Mouse (Mus musculus): Measurements from ENCODE around the gene Itgb1bp1. TPM values are rescaled to one million over a fixed set of nuclear protein-coding genes. Genes with fewer than 3 reads are reported as not detected.

Itgb1bp1 gene
- polyA plus RNA-seq, 1 experiment = 47.8 TPM

GRCm38 (mm10) chr12:21220596-21220995 is 65.5 kb downstream of the Itgb1bp1 start:
- Histone ChIP-seq H3K36me3 (ENCODE audit: control insufficient read depth, insufficient read depth) (peaks cover 3% of the 10 kb centered on the region), H3K79me2 (ENCODE audit: control insufficient read depth, insufficient read depth) (no peaks in the 10 kb centered on the region)
- TF ChIP-seq MYOG (IDR thresholded peaks at IDR 0.05; ENCODE audit: control insufficient read depth, extremely low read depth, insufficient read length) = no peak
- TF ChIP-seq MAX (IDR thresholded peaks at IDR 0.05) = no peak

GRCm38 (mm10) chr12:21217776-21218444 is 68.2 kb downstream of the Itgb1bp1 start:
- H3K79me3 ChIP-seq (ENCODE audit: low read depth) = no peaks in the 10 kb centered on the region
- peaks cover 3% of the 10 kb centered on the region for H3K36me3 ChIP-seq (ENCODE audit: control insufficient read depth, insufficient read depth)
- no peak overlapping the region for H3K4me3 ChIP-seq (ENCODE audit: insufficient read depth, poor library complexity, severe bottlenecking)
- no peaks in the 10 kb centered on the region for H3K27me3 ChIP-seq (ENCODE audit: control insufficient read depth, insufficient read depth, insufficient read length)
- no peak for TF ChIP-seq CTCF (IDR thresholded peaks at IDR 0.05; ENCODE audit: control insufficient read depth, insufficient read depth, insufficient read length)
- TF ChIP-seq MYOG (IDR thresholded peaks at IDR 0.05; ENCODE audit: control insufficient read depth, extremely low read depth, insufficient read length) = no peak
- no peak for TF ChIP-seq CEBPB (IDR thresholded peaks at IDR 0.05; ENCODE audit: low read depth)
- no peak for TF ChIP-seq USF1 (IDR thresholded peaks at IDR 0.05; ENCODE audit: low read depth)
- no peak for TF ChIP-seq FOSL1 (IDR thresholded peaks at IDR 0.05; ENCODE audit: insufficient read depth, low read length, poor library complexity, severe bottlenecking)
- TF ChIP-seq MAX (IDR thresholded peaks at IDR 0.05) = no peak
- TF ChIP-seq MYOD1 (IDR thresholded peaks at IDR 0.05; ENCODE audit: control insufficient read depth, insufficient read length, low read depth) = no peak
- H3K79me2 ChIP-seq (ENCODE audit: control insufficient read depth, insufficient read depth) = no peaks in the 10 kb centered on the region
- no peak overlapping the region for H3ac ChIP-seq (ENCODE audit: control insufficient read depth, insufficient read length, low read depth)

More at GRCm38 (mm10) chr12:21220596-21220995, 65.5 kb downstream of the Itgb1bp1 start:
- H3K27me3 ChIP-seq (ENCODE audit: control insufficient read depth, insufficient read depth, insufficient read length) = no peaks in the 10 kb centered on the region
- no peak overlapping the region for H3ac ChIP-seq (ENCODE audit: control insufficient read depth, insufficient read length, low read depth)
- H3K79me3 ChIP-seq (ENCODE audit: low read depth) = no peaks in the 10 kb centered on the region
- no peak overlapping the region for H3K4me3 ChIP-seq (ENCODE audit: insufficient read depth, poor library complexity, severe bottlenecking)

- H3K36me3 ChIP-seq (ENCODE audit: control insufficient read depth, insufficient read depth) = peaks cover 5% of the 10 kb centered on the region
- no peak overlapping the region for H3ac ChIP-seq (ENCODE audit: control insufficient read depth, insufficient read length, low read depth)
- H3K27me3 ChIP-seq (ENCODE audit: control insufficient read depth, insufficient read depth, insufficient read length) = no peaks in the 10 kb centered on the region
- TF ChIP-seq CTCF (IDR thresholded peaks at IDR 0.05; ENCODE audit: control insufficient read depth, insufficient read depth, insufficient read length) = no peak
- TF ChIP-seq USF1 (IDR thresholded peaks at IDR 0.05; ENCODE audit: low read depth) = no peak
- no peaks in the 10 kb centered on the region for H3K79me3 ChIP-seq (ENCODE audit: low read depth)
- no peaks in the 10 kb centered on the region for H3K79me2 ChIP-seq (ENCODE audit: control insufficient read depth, insufficient read depth)
- H3K4me3 ChIP-seq (ENCODE audit: insufficient read depth, poor library complexity, severe bottlenecking) = no peak overlapping the region
Observed at GRCm38 (mm10) chr12:21214551-21215165, 71.4 kb downstream of the Itgb1bp1 start.

- Histone ChIP-seq H3K27me3 (ENCODE audit: control insufficient read depth, insufficient read depth, insufficient read length) (no peaks in the 10 kb centered on the region), H3ac (ENCODE audit: control insufficient read depth, insufficient read length, low read depth) (no peak overlapping the region), H3K79me3 (ENCODE audit: low read depth) (no peaks in the 10 kb centered on the region), H3K79me2 (ENCODE audit: control insufficient read depth, insufficient read depth) (no peaks in the 10 kb centered on the region), H3K4me3 (ENCODE audit: insufficient read depth, poor library complexity, severe bottlenecking) (no peak overlapping the region), H3K36me3 (ENCODE audit: control insufficient read depth, insufficient read depth) (peaks cover 5% of the 10 kb centered on the region)
- no peak for TF ChIP-seq USF1 (IDR thresholded peaks at IDR 0.05; ENCODE audit: low read depth)
Observed at GRCm38 (mm10) chr12:21212876-21213275, 73.2 kb downstream of the Itgb1bp1 start.

- H3K36me3 ChIP-seq (ENCODE audit: control insufficient read depth, insufficient read depth) = peaks cover 14% of the 10 kb centered on the region
- no peak overlapping the region for H3ac ChIP-seq (ENCODE audit: control insufficient read depth, insufficient read length, low read depth)
- H3K4me3 ChIP-seq (ENCODE audit: insufficient read depth, poor library complexity, severe bottlenecking) = no peak overlapping the region
- no peaks in the 10 kb centered on the region for H3K79me2 ChIP-seq (ENCODE audit: control insufficient read depth, insufficient read depth)
- TF ChIP-seq MYOD1 (IDR thresholded peaks at IDR 0.05; ENCODE audit: control insufficient read depth, insufficient read length, low read depth) = no peak
- TF ChIP-seq CEBPB (IDR thresholded peaks at IDR 0.05; ENCODE audit: low read depth) = no peak
- no peak for TF ChIP-seq MAX (IDR thresholded peaks at IDR 0.05)
- no peak for TF ChIP-seq MYOG (IDR thresholded peaks at IDR 0.05; ENCODE audit: control insufficient read depth, extremely low read depth, insufficient read length)
- TF ChIP-seq USF1 (IDR thresholded peaks at IDR 0.05; ENCODE audit: low read depth) = no peak
- TF ChIP-seq CTCF (IDR thresholded peaks at IDR 0.05; ENCODE audit: control insufficient read depth, insufficient read depth, insufficient read length) = no peak
- no peak for TF ChIP-seq FOSL1 (IDR thresholded peaks at IDR 0.05; ENCODE audit: insufficient read depth, low read length, poor library complexity, severe bottlenecking)
- H3K79me3 ChIP-seq (ENCODE audit: low read depth) = no peaks in the 10 kb centered on the region
- H3K27me3 ChIP-seq (ENCODE audit: control insufficient read depth, insufficient read depth, insufficient read length) = no peaks in the 10 kb centered on the region
Observed at GRCm38 (mm10) chr12:21209273-21209672, 76.8 kb downstream of the Itgb1bp1 start.

GRCm38 (mm10) chr12:21208172-21208795 is 77.8 kb downstream of the Itgb1bp1 start:
- Histone ChIP-seq H3K4me3 (ENCODE audit: insufficient read depth, poor library complexity, severe bottlenecking) (no peak overlapping the region), H3ac (ENCODE audit: control insufficient read depth, insufficient read length, low read depth) (no peak overlapping the region), H3K36me3 (ENCODE audit: control insufficient read depth, insufficient read depth) (peaks cover 14% of the 10 kb centered on the region), H3K79me3 (ENCODE audit: low read depth) (no peaks in the 10 kb centered on the region), H3K27me3 (ENCODE audit: control insufficient read depth, insufficient read depth, insufficient read length) (no peaks in the 10 kb centered on the region), H3K79me2 (ENCODE audit: control insufficient read depth, insufficient read depth) (no peaks in the 10 kb centered on the region)
- no peak for TF ChIP-seq CTCF (IDR thresholded peaks at IDR 0.05; ENCODE audit: control insufficient read depth, insufficient read depth, insufficient read length)
- no peak for TF ChIP-seq MAX (IDR thresholded peaks at IDR 0.05)
- no peak for TF ChIP-seq MYOG (IDR thresholded peaks at IDR 0.05; ENCODE audit: control insufficient read depth, extremely low read depth, insufficient read length)
- no peak for TF ChIP-seq MYOD1 (IDR thresholded peaks at IDR 0.05; ENCODE audit: control insufficient read depth, insufficient read length, low read depth)
- no peak for TF ChIP-seq CEBPB (IDR thresholded peaks at IDR 0.05; ENCODE audit: low read depth)
- TF ChIP-seq USF1 (IDR thresholded peaks at IDR 0.05; ENCODE audit: low read depth) = no peak
- no peak for TF ChIP-seq FOSL1 (IDR thresholded peaks at IDR 0.05; ENCODE audit: insufficient read depth, low read length, poor library complexity, severe bottlenecking)

Data from C2C12 (cell line).